8 mouse cellular contexts compared by ENCODE assay signal in genomic region chr3:79885686-79886356, GRCm38 (mm10). TPM values are rescaled to one million over a fixed set of nuclear protein-coding genes. Genes with fewer than 3 reads are reported as not detected.
DNase-seq lines count a peak whose midpoint lies in the region; ATAC-seq lines count a peak whose summit lies in the region.

No protein-coding gene starts in this region.

- peak; percentile 50 for DNase-seq in MEL-GATA-1-ER (ENCODE audit: extremely low read depth, low read depth)
- DNase-seq in kidney, postnatal 36 days = peak; percentile 42 to 61
- no peak for DNase-seq in frontal cortex, postnatal 14 days (ENCODE audit: low spot score in 2 of 2)
- DNase-seq in c-Kit-positive CD71-positive TER-119-positive erythroid progenitor cells, embryonic 14.5 days (ENCODE audit: low spot score) = no peak
- DNase-seq in right cerebral cortex, postnatal 36 days (ENCODE audit: low spot score in 2 of 2) = no peak

- H3K27me3 ChIP-seq in heart, embryonic 16.5 days (ENCODE audit: control insufficient read depth, insufficient read depth, low read length) = no peaks in the 10 kb centered on the region

- H3K9ac ChIP-seq in heart, embryonic 16.5 days (ENCODE audit: low read length) = peak overlapping the region; percentile 88

- WGBS in heart, embryonic 16.5 days = 11% methylated on average over 19 of the region's 19 CpGs

- ATAC-seq in common myeloid progenitor, adult 5-6 weeks (replicated peaks; ENCODE audit: low read depth, poor library complexity, severe bottlenecking) = peak; percentile 52
- peak; percentile 46 for ATAC-seq in heart, embryonic 16.5 days (replicated peaks; ENCODE audit: extremely low read depth, insufficient read depth, low FRiP score)
- ATAC-seq in monocyte, adult 5-6 weeks (replicated peaks; ENCODE audit: insufficient number of reproducible peaks, low FRiP score, low TSS enrichment, poor library complexity, severe bottlenecking) = 0 out of 2 replicates have a peak, but pooled peaks have one; percentile 6

- peaks cover 12% of the 10 kb centered on the region for H3K4me1 ChIP-seq in heart, embryonic 16.5 days (ENCODE audit: control insufficient read depth, insufficient read depth, low read length)

- peak overlapping the region; percentile 96 for H3K27ac ChIP-seq in heart, embryonic 16.5 days (ENCODE audit: low read length)

- peak overlapping the region; percentile 83 for H3K4me2 ChIP-seq in heart, embryonic 16.5 days (ENCODE audit: low read depth, low read length)

- H3K36me3 ChIP-seq in heart, embryonic 16.5 days (ENCODE audit: control insufficient read depth, insufficient read depth) = no peaks in the 10 kb centered on the region

- peak overlapping the region; percentile 73 for H3K4me3 ChIP-seq in heart, embryonic 16.5 days (ENCODE audit: low read length)

- no peaks in the 10 kb centered on the region for H3K9me3 ChIP-seq in heart, embryonic 16.5 days (replicated peaks; ENCODE audit: control insufficient read depth, low read length)

RNA-seq across cellular contexts. Expression of gene Fam198b, which starts 1.5 kb away (rescaled TPM):
- 0.55 TPM in 1 of 2 replicates, not detected in the other for total RNA-seq in common myeloid progenitor, adult 5-6 weeks (2017)
- polyA plus RNA-seq in heart, embryonic 16.5 days (2015; fragmentation: Nextera tagmentation; extraction: Ambion mirVana) = 61.6 and 61.7 TPM in 2 replicates
- not detected in 3 replicates for total RNA-seq in monocyte, adult 5-6 weeks (2017)

RNA-seq across cellular contexts. Expression of gene Tmem144, which starts 33.2 kb away (rescaled TPM):
- total RNA-seq in common myeloid progenitor, adult 5-6 weeks (2017) = 1.1 and 7.4 TPM in 2 replicates
- polyA plus RNA-seq in heart, embryonic 16.5 days (2015; fragmentation: Nextera tagmentation; extraction: Ambion mirVana) = 10.5 and 11.3 TPM in 2 replicates
- total RNA-seq in monocyte, adult 5-6 weeks (2017) = 0.29 TPM in 1 of 3 replicates, not detected in the others

Comparison
In these comparisons a context has a peak if more than half of its experiments do, and no peak if none do; other contexts are left out.
1. DNase-seq: peak in MEL-GATA-1-ER (single experiment) and kidney, postnatal 36 days (2 of 2); none in frontal cortex, postnatal 14 days (0 of 2), c-Kit-positive CD71-positive TER-119-positive erythroid progenitor cells, embryonic 14.5 days (single experiment) and right cerebral cortex, postnatal 36 days (0 of 2).
2. Peak in every context shown above with its lines, with median percentiles within 50 percentile points of each other: ATAC-seq.